Mouse (Mus musculus): ENCODE measurements around the gene Fam13c. TPM values are rescaled to one million over a fixed set of nuclear protein-coding genes. Genes with fewer than 3 reads are reported as not detected.

Fam13c gene
- polyA plus RNA-seq, 1 experiment from 2014 or later, result 6.9 TPM

DNA sequence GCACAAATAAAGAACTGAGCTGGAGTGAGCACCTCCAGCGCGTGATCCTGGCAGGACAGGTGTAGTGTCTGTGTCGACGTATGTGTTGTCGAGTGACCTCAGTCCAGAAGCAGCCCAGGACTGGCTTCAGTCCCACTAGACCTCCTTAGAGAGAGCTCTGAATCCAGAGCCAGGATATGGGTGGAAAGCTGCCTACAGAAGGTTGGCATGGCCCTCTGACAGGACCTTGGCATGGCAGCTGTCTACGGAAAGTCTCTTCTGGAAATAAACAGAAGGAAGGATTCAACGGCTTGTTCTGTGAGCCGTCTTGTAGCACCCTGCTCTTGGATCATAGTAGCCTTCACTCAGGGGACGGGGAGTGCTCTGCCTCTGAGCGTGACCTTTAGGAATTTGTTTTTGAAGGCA, 37.5 kb downstream of the Fam13c start:
- H3K4me1 ChIP-seq, result no peaks in the 10 kb centered on the region
- WGBS, result 95% methylated on average over 10 of the region's 10 CpGs
- peaks cover 11% of the 10 kb centered on the region; the same call in 1 of the 2 replicates for H3K36me3 ChIP-seq
- no peak overlapping the region for H3K9ac ChIP-seq
- H3K9me3 ChIP-seq (replicated peaks), result no peaks in the 10 kb centered on the region
- no peak for ATAC-seq (replicated peaks; ENCODE audit: low FRiP score)
- no peak overlapping the region for H3K4me3 ChIP-seq (replicated peaks)
- H3K27ac ChIP-seq, result no peak overlapping the region
- H3K4me2 ChIP-seq, result no peak overlapping the region
- no peaks in the 10 kb centered on the region for H3K27me3 ChIP-seq

DNA sequence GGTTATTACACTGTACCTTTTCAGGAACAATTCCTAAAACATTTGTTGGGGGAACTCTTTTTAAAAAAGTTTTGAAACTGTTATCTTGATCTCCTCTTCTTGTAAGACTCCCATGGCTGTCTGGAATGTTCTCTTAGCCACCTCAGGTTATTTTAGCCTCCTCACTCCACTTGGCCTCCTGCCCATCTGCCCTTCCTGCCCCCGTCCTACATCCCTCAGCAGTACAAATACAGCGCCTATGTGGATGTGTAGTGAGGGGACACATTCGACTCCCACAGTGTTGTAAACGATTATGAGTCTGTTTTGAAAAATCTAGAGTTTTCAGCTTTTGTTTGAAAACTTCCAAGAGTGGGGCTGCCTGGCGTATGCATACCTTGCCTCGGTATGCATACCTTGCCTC, 43.5 kb downstream of the Fam13c start:
- no peaks in the 10 kb centered on the region; the same call in 1 of the 2 replicates for H3K36me3 ChIP-seq
- no peak overlapping the region for H3K4me2 ChIP-seq
- H3K9ac ChIP-seq, result no peak overlapping the region
- H3K4me3 ChIP-seq (replicated peaks), result no peak overlapping the region
- no peak for ATAC-seq (replicated peaks; ENCODE audit: low FRiP score)
- H3K27ac ChIP-seq, result no peak overlapping the region
- 65% methylated on average over 6 of the region's 6 CpGs for WGBS
- peaks cover 8% of the 10 kb centered on the region for H3K4me1 ChIP-seq
- no peaks in the 10 kb centered on the region for H3K27me3 ChIP-seq
- no peaks in the 10 kb centered on the region for H3K9me3 ChIP-seq (replicated peaks)

GRCm38 (mm10) chr10:70484568-70485286, 44.4 kb downstream of the Fam13c start:
- no peak overlapping the region for H3K9ac ChIP-seq
- no peaks in the 10 kb centered on the region for H3K9me3 ChIP-seq (replicated peaks)
- no peak overlapping the region for H3K4me3 ChIP-seq (replicated peaks)
- H3K4me2 ChIP-seq, result peak overlapping the region; percentile 17; the same call in 1 of the 2 replicates
- 25% methylated on average over 7 of the region's 7 CpGs for WGBS
- peak overlapping the region; percentile 48 for H3K27ac ChIP-seq
- peaks cover 8% of the 10 kb centered on the region for H3K4me1 ChIP-seq
- H3K36me3 ChIP-seq, result no peaks in the 10 kb centered on the region
- no peaks in the 10 kb centered on the region for H3K27me3 ChIP-seq
- ATAC-seq (replicated peaks; ENCODE audit: low FRiP score), result 0 out of 2 replicates have a peak, but pooled peaks have one; percentile 22

- no peak overlapping the region for H3K9ac ChIP-seq
- H3K36me3 ChIP-seq, result no peaks in the 10 kb centered on the region
- H3K4me1 ChIP-seq, result peaks cover 8% of the 10 kb centered on the region
- peak overlapping the region; percentile 48; the same call in 1 of the 2 replicates for H3K27ac ChIP-seq
- ATAC-seq (replicated peaks; ENCODE audit: low FRiP score), result 0 out of 2 replicates have a peak, but pooled peaks have one; percentile 18
- WGBS, result 37% methylated on average over 7 of the region's 7 CpGs
- no peak overlapping the region for H3K4me3 ChIP-seq (replicated peaks)
- no peaks in the 10 kb centered on the region for H3K27me3 ChIP-seq
- peak overlapping the region; percentile 17; the same call in 1 of the 2 replicates for H3K4me2 ChIP-seq
- H3K9me3 ChIP-seq (replicated peaks), result no peaks in the 10 kb centered on the region
Observed at GRCm38 (mm10) chr10:70485287-70485612, 45.0 kb downstream of the Fam13c start.

- no peak overlapping the region for H3K9ac ChIP-seq
- H3K36me3 ChIP-seq, result no peaks in the 10 kb centered on the region
- H3K4me3 ChIP-seq (replicated peaks), result no peak overlapping the region
- H3K4me2 ChIP-seq, result no peak overlapping the region
- no peaks in the 10 kb centered on the region for H3K27me3 ChIP-seq
- ATAC-seq (replicated peaks; ENCODE audit: low FRiP score), result no peak
- WGBS, result 90% methylated on average over 6 of the region's 6 CpGs
- no peak overlapping the region for H3K27ac ChIP-seq
- H3K9me3 ChIP-seq (replicated peaks), result no peaks in the 10 kb centered on the region
- peaks cover 8% of the 10 kb centered on the region for H3K4me1 ChIP-seq
Observed at GRCm38 (mm10) chr10:70486651-70487050, 46.4 kb downstream of the Fam13c start.

DNA sequence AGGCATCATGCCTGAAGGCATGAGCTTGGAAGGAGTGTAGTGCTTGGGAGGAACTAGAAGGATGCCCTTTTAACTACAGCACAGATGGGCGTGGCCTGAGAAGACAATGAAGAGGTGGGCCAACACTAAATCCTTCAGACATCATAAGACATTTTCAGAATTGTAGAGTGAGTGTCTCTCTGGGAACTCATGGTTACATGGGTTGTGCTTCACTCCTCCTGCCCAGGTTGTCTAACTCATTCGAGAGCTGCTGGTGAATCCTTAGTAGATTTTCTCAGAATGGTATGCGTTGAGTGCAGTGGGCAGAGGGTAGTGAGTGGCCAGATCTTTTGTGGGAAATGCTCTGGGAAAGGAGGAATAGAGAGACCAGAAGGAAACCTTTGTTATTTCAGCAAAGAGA, 53.6 kb downstream of the Fam13c start:
- H3K4me3 ChIP-seq (replicated peaks), result no peak overlapping the region
- H3K9me3 ChIP-seq (replicated peaks), result no peaks in the 10 kb centered on the region
- H3K4me2 ChIP-seq, result no peak overlapping the region
- no peaks in the 10 kb centered on the region for H3K36me3 ChIP-seq
- 85% methylated on average over 3 of the region's 3 CpGs for WGBS
- peak overlapping the region; percentile 66 for H3K27ac ChIP-seq
- no peaks in the 10 kb centered on the region for H3K27me3 ChIP-seq
- peaks cover 19% of the 10 kb centered on the region for H3K4me1 ChIP-seq
- no peak for ATAC-seq (replicated peaks; ENCODE audit: low FRiP score)
- H3K9ac ChIP-seq, result no peak overlapping the region

GRCm38 (mm10) chr10:70494441-70494840, 54.2 kb downstream of the Fam13c start:
- 54% methylated on average over 2 of the region's 2 CpGs for WGBS

GRCm38 (mm10) chr10:70495106-70496104, 55.1 kb downstream of the Fam13c start:
- Histone ChIP-seq H3K4me2 (no peak overlapping the region), H3K9me3 (replicated peaks) (no peaks in the 10 kb centered on the region), H3K36me3 (no peaks in the 10 kb centered on the region), H3K4me1 (peaks cover 19% of the 10 kb centered on the region), H3K27me3 (no peaks in the 10 kb centered on the region), H3K27ac (no peak overlapping the region), H3K9ac (no peak overlapping the region), H3K4me3 (replicated peaks) (no peak overlapping the region)
- ATAC-seq (replicated peaks; ENCODE audit: low FRiP score), result no peak
- WGBS, result 64% methylated on average over 4 of the region's 4 CpGs

More at GRCm38 (mm10) chr10:70494441-70494840, 54.2 kb downstream of the Fam13c start:
- Histone ChIP-seq H3K9me3 (replicated peaks) (no peaks in the 10 kb centered on the region), H3K4me1 (peaks cover 19% of the 10 kb centered on the region), H3K9ac (no peak overlapping the region), H3K36me3 (no peaks in the 10 kb centered on the region), H3K4me3 (replicated peaks) (no peak overlapping the region), H3K4me2 (no peak overlapping the region), H3K27ac (peak overlapping the region; percentile 66), H3K27me3 (no peaks in the 10 kb centered on the region)
- ATAC-seq (replicated peaks; ENCODE audit: low FRiP score), result 0 out of 2 replicates have a peak, but pooled peaks have one; percentile 18

DNA sequence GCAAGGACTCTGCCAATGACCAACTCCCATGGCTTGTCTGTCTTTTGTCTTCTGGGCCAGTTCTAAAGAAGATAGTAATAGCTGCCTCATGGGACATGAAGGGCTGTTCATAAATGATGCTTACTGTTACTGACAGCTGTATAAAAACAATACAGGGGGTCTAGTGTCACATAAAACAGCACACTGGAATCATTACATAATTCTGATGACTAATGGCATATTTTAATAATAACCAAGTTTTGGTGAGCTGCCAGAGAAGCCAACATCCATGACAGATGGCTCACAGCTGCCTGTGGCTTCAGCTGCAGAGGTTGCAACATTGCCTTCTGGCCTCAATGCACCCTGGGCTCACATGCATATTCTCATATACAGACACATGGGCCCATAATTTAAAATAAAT, 56.7 kb downstream of the Fam13c start:
- H3K27ac ChIP-seq, result no peak overlapping the region
- no peaks in the 10 kb centered on the region for H3K36me3 ChIP-seq
- H3K9me3 ChIP-seq (replicated peaks), result no peaks in the 10 kb centered on the region
- no peaks in the 10 kb centered on the region for H3K27me3 ChIP-seq
- ATAC-seq (replicated peaks; ENCODE audit: low FRiP score), result no peak
- H3K9ac ChIP-seq, result no peak overlapping the region
- H3K4me1 ChIP-seq, result peaks cover 19% of the 10 kb centered on the region
- no peak overlapping the region for H3K4me3 ChIP-seq (replicated peaks)
- no peak overlapping the region for H3K4me2 ChIP-seq

DNA sequence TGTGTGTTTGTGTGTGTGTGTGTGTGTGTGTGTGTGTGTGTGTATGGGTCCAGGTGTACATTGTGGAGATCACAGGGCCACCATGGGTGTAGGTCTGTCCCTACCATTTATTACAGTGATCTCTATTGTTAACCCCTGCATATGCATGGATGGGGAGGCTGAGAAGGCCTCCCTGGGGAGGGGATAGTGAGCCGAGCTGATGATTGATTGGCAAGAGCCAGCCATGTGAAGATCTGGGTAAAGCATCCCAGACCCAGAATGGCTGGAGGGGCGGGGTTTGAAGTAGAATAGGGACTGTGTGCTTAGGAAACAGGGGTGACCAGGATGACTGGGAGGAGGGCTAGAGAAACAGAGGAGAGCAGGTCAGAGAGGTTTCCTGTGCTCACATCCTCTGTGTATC, 58.0 kb downstream of the Fam13c start:
- no peak overlapping the region for H3K4me2 ChIP-seq
- no peak for ATAC-seq (replicated peaks; ENCODE audit: low FRiP score)
- H3K36me3 ChIP-seq, result no peaks in the 10 kb centered on the region
- no peaks in the 10 kb centered on the region for H3K27me3 ChIP-seq
- 62% methylated on average over 2 of the region's 2 CpGs for WGBS
- no peak overlapping the region for H3K4me3 ChIP-seq (replicated peaks)
- H3K27ac ChIP-seq, result no peak overlapping the region
- no peak overlapping the region for H3K9ac ChIP-seq
- no peaks in the 10 kb centered on the region for H3K9me3 ChIP-seq (replicated peaks)
- H3K4me1 ChIP-seq, result peaks cover 19% of the 10 kb centered on the region

DNA sequence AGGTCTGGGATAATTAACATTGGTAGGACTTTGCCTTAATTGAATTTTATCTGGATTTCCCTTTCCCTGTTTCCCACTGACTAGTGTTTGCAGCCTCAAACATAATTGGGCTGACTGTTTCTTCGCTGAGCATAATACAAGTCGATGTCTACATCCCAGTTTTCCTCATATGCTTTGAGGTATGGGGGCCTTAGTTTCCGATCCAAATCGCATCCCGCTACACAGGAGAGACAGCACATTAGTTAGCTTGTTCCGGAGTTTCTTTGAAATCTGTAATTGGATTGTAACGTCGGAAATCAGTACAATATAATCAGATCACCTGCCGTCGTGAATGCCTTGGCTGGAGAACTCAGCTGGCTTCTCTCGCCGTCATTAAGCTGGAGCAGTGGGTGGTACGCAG, 59.0 kb downstream of the Fam13c start:
- ATAC-seq (replicated peaks; ENCODE audit: low FRiP score), result no peak
- Histone ChIP-seq H3K4me3 (replicated peaks) (no peak overlapping the region), H3K27me3 (no peaks in the 10 kb centered on the region), H3K9me3 (replicated peaks) (no peaks in the 10 kb centered on the region), H3K4me1 (peaks cover 12% of the 10 kb centered on the region), H3K36me3 (no peaks in the 10 kb centered on the region), H3K27ac (no peak overlapping the region), H3K4me2 (no peak overlapping the region), H3K9ac (no peak overlapping the region)
- WGBS, result 77% methylated on average over 13 of the region's 13 CpGs

DNA sequence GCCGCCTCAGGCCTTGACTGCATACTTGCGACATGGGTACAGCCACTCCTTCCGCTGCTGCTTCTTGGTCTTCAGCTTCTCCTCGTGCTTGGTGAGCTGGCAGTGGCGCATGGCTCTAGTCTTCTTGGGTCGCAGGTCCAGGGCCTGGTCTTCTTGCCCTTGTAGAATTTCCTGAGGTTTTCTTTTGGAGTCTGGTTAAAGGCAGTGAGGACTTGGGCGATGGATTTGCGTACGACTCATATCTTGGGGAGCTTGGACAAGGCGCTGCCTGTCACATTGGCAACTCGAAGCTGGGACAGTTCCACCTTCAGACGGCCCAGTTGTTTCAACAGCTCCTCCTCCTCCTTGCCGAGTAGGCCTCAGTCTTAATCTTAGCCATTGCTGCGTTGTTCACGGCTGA, 64.6 kb downstream of the Fam13c start:
- no peak overlapping the region for H3K4me2 ChIP-seq
- H3K27ac ChIP-seq, result no peak overlapping the region
- H3K9ac ChIP-seq, result no peak overlapping the region
- no peaks in the 10 kb centered on the region for H3K27me3 ChIP-seq
- no peak overlapping the region for H3K4me3 ChIP-seq (replicated peaks)
- WGBS, result 84% methylated on average over 15 of the region's 15 CpGs
- H3K36me3 ChIP-seq, result no peaks in the 10 kb centered on the region
- peaks cover 12% of the 10 kb centered on the region for H3K4me1 ChIP-seq
- ATAC-seq (replicated peaks; ENCODE audit: low FRiP score), result no peak
- 0 out of 2 replicates have a peak, but pooled peaks cover 4% of the 10 kb centered on the region for H3K9me3 ChIP-seq (replicated peaks)
